Mouse (Mus musculus) stomach, embryonic 15.5 days (tissue): ENCODE results near the gene Olfr788. TPM values are rescaled to one million over a fixed set of nuclear protein-coding genes. Genes with fewer than 3 reads are reported as not detected.

Source experiments
- ATAC-seq: fragments of 200-750 bp; cut with Nextera tagmentation; 2 replicates; pipeline ENCODE4 v1.8.0; 2017; ENCODE audit warnings: low read depth, moderate number of reproducible peaks, moderate TSS enrichment; ENCODE audit not compliant: insufficient read depth, low FRiP score
- H3K27ac ChIP-seq: fragments of 300-500 bp; sonication (generic); 2 replicates; pipeline ENCODE4 v1.5.1; 2015; ENCODE audit warnings: mild to moderate bottlenecking, inconsistent platforms
- H3K27me3 ChIP-seq: fragments of 300-500 bp; sonication (generic); replicated peaks from 2 replicates; pipeline ENCODE4 v1.6.1; 2015; ENCODE audit warnings: inconsistent platforms
- H3K36me3 ChIP-seq: fragments of 300-500 bp; sonication (generic); 2 replicates; pipeline ENCODE4 v1.6.1; 2015; ENCODE audit warnings: inconsistent platforms
- H3K4me1 ChIP-seq: fragments of 300-500 bp; sonication (generic); 2 replicates; pipeline ENCODE4 v1.6.1; 2015; ENCODE audit warnings: inconsistent platforms
- H3K4me2 ChIP-seq: fragments of 300-500 bp; sonication (generic); 2 replicates; pipeline ENCODE4 v1.6.1; 2015; ENCODE audit warnings: mild to moderate bottlenecking, inconsistent platforms
- H3K4me3 ChIP-seq: fragments of 300-500 bp; sonication (generic); replicated peaks from 2 replicates; pipeline ENCODE4 v1.5.1; 2015; ENCODE audit warnings: inconsistent platforms
- H3K9ac ChIP-seq: fragments of 300-500 bp; sonication (generic); 2 replicates; pipeline ENCODE4 v1.6.1; 2015; ENCODE audit warnings: inconsistent platforms
- H3K9me3 ChIP-seq: fragments of 300-500 bp; sonication (generic); 2 replicates; pipeline ENCODE4 v1.6.1; 2016; ENCODE audit warnings: inconsistent platforms
- WGBS: fragments of 180-500 bp; shearing (Covaris S2); methylation state at CpG from one replicate; pipeline ENCODE4 v1.1.7; 2015; 5-methylcytosine and 5-hydroxymethylcytosine counted together
- polyA plus RNA-seq: library from polyadenylated mRNA; unstranded; fragments of >200 nt; fragmentation: Nextera tagmentation; extraction: Ambion mirVana; gene quantifications from 2 replicates; pipeline ENCODE4 v1.2.1, GENCODE M21; 2015

Gene Olfr788
- polyA plus RNA-seq, result not detected in 2 replicates

DNA sequence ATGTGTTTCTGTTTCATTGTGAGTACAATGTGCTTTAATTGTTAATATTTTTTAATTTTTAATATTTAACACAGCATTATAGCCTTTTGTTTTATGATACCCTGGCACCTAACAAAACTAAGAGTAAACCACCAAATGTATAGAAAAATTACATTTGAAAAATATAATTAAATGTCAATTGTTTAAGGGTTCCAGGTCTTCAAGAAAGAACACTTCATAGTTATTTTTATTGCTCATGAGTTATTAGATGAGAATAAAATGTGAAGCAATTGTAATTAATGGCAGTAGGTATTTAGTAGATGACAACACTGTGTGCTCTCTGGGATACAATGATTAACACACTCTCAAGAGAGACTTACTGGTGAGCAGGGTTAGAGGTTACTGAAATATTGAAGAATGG, at the start of gene Olfr788:
TSS of gene Olfr788 (plus strand) at position 301 of the 400 bp plus-strand sequence.
- H3K4me3 ChIP-seq, result no peak within 1 kb of the TSS
- H3K36me3 ChIP-seq, result no peaks in the 10 kb centered on the region
- no peak within 1 kb of the TSS for H3K9ac ChIP-seq
- H3K27me3 ChIP-seq, result no peaks in the 10 kb centered on the region
- no peaks in the 10 kb centered on the region for H3K4me1 ChIP-seq
- no peaks in the 10 kb centered on the region for H3K9me3 ChIP-seq
- ATAC-seq, result no peak
- H3K4me2 ChIP-seq, result no peak within 1 kb of the TSS
- H3K27ac ChIP-seq, result no peak within 1 kb of the TSS

DNA sequence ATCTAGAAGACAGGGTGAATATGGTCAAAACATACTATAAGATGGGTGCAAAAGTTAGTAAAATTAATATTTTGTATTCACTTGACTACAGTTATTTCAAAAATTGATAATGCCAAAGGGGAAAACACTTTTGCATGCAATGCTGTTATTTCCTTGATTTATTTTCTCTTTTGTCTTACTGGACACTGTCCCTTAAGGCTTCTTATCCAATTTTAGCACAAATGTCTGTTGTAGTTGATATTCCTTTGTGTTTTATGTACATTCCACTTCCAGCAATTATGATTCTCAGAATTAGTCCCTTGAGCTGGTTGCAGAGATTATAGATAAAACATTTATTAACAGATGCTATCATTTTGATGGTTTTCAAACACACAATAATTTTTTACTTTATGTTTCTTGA, 43.8 kb upstream of the Olfr788 start, which contains the start of gene Olfr786:
TSS of gene Olfr786 (plus strand) at position 301 of the 400 bp plus-strand sequence.
- H3K27me3 ChIP-seq, result no peaks in the 10 kb centered on the region
- H3K9ac ChIP-seq, result no peak within 1 kb of the TSS

DNA sequence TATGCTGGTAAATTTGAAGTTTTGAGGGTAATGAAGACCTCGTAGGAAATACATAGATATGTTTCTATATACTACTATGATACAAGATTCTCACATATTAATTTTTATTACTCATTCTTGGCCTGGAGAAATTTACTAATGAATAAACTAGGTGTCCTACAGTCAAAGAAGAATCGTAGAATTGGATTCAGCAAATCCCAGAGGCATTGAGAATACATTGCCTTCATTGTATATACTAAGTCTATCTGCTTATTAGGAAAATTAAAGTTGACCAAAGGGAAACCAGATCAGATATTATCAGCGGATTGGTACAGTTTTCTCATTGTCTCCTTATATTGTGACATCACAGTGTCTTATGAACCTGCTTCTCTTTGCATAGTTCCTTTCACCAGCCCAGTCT, 9.2 kb upstream of the Olfr788 start, which contains the start of gene Olfr787:
TSS of gene Olfr787 (plus strand) at position 301 of the 400 bp plus-strand sequence.
- no peaks in the 10 kb centered on the region for H3K27me3 ChIP-seq
- no peak within 1 kb of the TSS for H3K4me2 ChIP-seq
- no peak within 1 kb of the TSS for H3K4me3 ChIP-seq
- no peak within 1 kb of the TSS for H3K9ac ChIP-seq
- no peaks in the 10 kb centered on the region for H3K4me1 ChIP-seq
- H3K9me3 ChIP-seq, result no peaks in the 10 kb centered on the region
- no peak for ATAC-seq
- no peak within 1 kb of the TSS for H3K27ac ChIP-seq
- 80% methylated on average over 3 of the region's 3 CpGs for WGBS
- no peaks in the 10 kb centered on the region for H3K36me3 ChIP-seq

More for the DNA sequence above, 43.8 kb upstream of the Olfr788 start, which contains the start of gene Olfr786:
- no peaks in the 10 kb centered on the region for H3K9me3 ChIP-seq
- H3K4me1 ChIP-seq, result no peaks in the 10 kb centered on the region
- H3K36me3 ChIP-seq, result no peaks in the 10 kb centered on the region
- no peak for ATAC-seq
- H3K27ac ChIP-seq, result no peak within 1 kb of the TSS
- H3K4me3 ChIP-seq, result no peak within 1 kb of the TSS
- no peak within 1 kb of the TSS for H3K4me2 ChIP-seq

DNA sequence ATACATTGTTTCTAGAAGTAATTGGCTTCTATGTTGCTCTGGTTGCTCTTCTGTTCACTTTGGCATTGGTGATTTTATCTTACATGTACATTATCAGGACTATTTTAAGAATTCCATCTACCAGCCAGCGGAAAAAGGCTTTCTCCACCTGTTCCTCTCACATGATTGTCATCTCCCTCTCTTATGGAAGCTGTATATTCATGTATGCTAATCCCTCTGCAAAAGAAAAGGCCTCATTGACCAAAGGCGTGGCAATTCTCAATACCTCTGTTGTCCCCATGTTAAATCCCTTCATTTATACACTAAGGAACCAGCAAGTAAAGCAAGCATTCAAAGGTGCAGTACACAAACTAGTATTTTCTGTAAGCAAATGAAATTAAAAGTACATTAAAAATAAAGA, 2.5 kb downstream of the Olfr788 start:
- no peak overlapping the region for H3K9ac ChIP-seq
- no peak for ATAC-seq
- 63% methylated on average over 2 of the region's 2 CpGs for whole genome bisulfite sequencing
- no peaks in the 10 kb centered on the region for H3K36me3 ChIP-seq
- H3K9me3 ChIP-seq, result no peaks in the 10 kb centered on the region
- no peak overlapping the region for H3K27ac ChIP-seq
- no peak overlapping the region for H3K4me2 ChIP-seq
- H3K4me1 ChIP-seq, result no peaks in the 10 kb centered on the region
- H3K4me3 ChIP-seq, result no peak overlapping the region
- no peaks in the 10 kb centered on the region for H3K27me3 ChIP-seq

DNA sequence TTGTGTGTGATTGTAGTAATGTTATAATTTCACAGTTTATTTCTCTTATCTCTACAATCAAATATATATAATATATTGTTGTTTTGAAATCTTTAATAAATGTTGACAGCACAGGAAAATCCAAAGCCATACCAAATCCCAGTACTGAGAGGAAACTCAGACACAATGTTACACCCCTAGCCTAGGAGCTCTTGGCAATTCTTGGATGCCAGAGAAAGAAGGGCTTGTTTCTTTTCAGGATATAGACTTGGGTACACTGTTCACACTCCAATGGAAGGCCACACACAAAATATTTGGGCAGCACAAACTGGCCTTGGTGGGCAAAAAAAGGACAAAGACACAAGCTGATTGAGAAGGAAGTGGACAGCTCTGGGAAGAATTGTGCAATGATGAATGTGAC, 2.9 kb downstream of the Olfr788 start:
- H3K27me3 ChIP-seq, result no peaks in the 10 kb centered on the region
- H3K9ac ChIP-seq, result no peak overlapping the region
- no peak overlapping the region for H3K4me3 ChIP-seq
- H3K4me2 ChIP-seq, result no peak overlapping the region
- H3K36me3 ChIP-seq, result no peaks in the 10 kb centered on the region
- H3K9me3 ChIP-seq, result no peaks in the 10 kb centered on the region
- no peak for ATAC-seq
- no peaks in the 10 kb centered on the region for H3K4me1 ChIP-seq
- H3K27ac ChIP-seq, result no peak overlapping the region

DNA sequence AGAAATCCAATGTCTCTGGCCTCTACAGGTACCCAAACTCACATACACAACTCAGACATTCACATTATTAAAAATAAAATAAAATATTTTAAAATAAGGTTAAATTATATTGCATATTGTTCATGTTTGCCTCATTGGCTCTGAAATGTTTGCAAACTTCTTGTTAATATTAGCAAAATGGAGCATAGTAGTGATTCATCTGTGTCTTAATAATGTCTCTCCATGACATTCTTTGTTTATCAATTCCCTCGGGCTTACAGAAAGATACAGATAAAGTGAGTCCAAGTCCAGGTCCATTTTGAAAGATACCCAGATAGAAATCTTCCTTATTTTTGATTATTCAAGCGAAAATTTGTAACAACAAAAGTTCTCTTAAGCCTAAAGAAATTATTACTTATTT, 13.7 kb downstream of the Olfr788 start, which contains the start of gene Olfr789:
TSS of gene Olfr789 (plus strand) at position 301 of the 400 bp plus-strand sequence.
- no peak within 1 kb of the TSS for H3K4me2 ChIP-seq
- H3K4me3 ChIP-seq, result no peak within 1 kb of the TSS
- H3K4me1 ChIP-seq, result no peaks in the 10 kb centered on the region
- no peak within 1 kb of the TSS for H3K9ac ChIP-seq
- H3K9me3 ChIP-seq, result no peaks in the 10 kb centered on the region
- H3K36me3 ChIP-seq, result no peaks in the 10 kb centered on the region
- ATAC-seq, result no peak
- H3K27me3 ChIP-seq, result no peaks in the 10 kb centered on the region
- WGBS, result 42% methylated on average over 2 of the region's 2 CpGs
- no peak within 1 kb of the TSS for H3K27ac ChIP-seq

DNA sequence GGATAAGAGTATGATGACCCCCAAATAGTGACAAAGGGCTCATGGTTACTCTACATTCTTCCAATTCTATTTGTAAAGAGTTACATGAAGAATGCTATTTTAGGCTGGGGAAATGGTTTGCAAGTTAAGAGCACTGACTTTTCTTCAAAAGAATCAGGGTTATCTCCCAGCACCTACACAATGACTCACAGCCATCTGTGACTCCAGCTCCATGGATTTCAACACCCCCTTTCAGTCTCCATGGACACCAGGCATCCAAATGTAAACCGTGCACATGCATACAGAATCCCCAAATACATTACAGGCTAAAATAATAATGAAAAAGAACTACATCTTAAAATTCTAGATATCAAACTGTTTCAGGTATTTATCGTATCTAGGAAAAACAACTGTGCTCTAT, 19.3 kb downstream of the Olfr788 start:
- no peak overlapping the region for H3K4me2 ChIP-seq
- WGBS, result 80% methylated on average over 2 of the region's 2 CpGs

DNA sequence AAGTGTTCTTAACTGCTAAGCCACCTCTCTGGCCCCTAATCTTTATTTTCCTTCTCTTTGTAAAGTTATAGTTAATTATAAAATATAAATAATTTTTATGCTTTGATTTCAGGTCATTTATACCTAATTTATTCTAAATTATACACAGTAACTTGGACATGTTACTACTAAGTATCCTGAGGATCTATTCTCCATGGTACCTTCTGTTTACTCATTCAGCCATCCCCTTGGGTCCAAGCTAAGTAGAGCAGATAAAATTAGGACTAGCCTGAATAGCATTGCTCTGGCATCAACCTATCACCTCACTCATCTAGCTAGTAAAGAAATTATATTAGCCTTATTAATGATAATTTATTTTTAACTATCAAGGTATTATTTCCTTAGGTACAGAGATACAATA, 27.4 kb downstream of the Olfr788 start, which contains the start of gene Olfr790:
TSS of gene Olfr790 (plus strand) at position 301 of the 400 bp plus-strand sequence.
- Histone ChIP-seq H3K4me2 (no peak within 1 kb of the TSS), H3K4me3 (no peak within 1 kb of the TSS), H3K36me3 (no peaks in the 10 kb centered on the region), H3K9me3 (no peaks in the 10 kb centered on the region), H3K27ac (no peak within 1 kb of the TSS), H3K9ac (no peak within 1 kb of the TSS), H3K4me1 (no peaks in the 10 kb centered on the region), H3K27me3 (no peaks in the 10 kb centered on the region)
- no peak for ATAC-seq

More for the DNA sequence above, 19.3 kb downstream of the Olfr788 start:
- no peaks in the 10 kb centered on the region for H3K9me3 ChIP-seq
- H3K9ac ChIP-seq, result no peak overlapping the region
- H3K4me3 ChIP-seq, result no peak overlapping the region
- H3K27me3 ChIP-seq, result no peaks in the 10 kb centered on the region
- no peaks in the 10 kb centered on the region for H3K4me1 ChIP-seq
- no peaks in the 10 kb centered on the region for H3K36me3 ChIP-seq
- H3K27ac ChIP-seq, result no peak overlapping the region
- no peak for ATAC-seq

DNA sequence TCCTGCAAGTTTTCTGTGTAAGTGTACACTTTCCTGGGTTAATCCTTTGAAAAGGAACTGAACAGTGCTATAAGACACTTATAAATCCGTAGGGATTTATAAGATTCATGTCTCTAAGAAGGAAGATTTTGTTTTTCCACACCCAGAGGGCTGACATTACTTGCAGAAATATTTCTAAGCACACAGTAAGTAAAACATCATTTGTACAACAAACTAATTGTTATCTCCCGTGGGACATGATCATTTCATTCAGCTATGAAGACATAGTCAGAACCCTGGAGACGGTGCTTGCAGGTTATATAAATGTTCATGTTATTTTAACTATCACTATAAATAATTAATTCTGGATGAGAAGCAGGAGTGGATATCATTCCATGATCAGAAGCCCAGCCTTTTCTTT, 50.7 kb downstream of the Olfr788 start, which contains the start of gene Olfr791:
TSS of gene Olfr791 (plus strand) at position 301 of the 400 bp plus-strand sequence.
- Histone ChIP-seq H3K27ac (no peak within 1 kb of the TSS), H3K4me1 (no peaks in the 10 kb centered on the region), H3K27me3 (no peaks in the 10 kb centered on the region), H3K36me3 (no peaks in the 10 kb centered on the region), H3K4me2 (no peak within 1 kb of the TSS), H3K9ac (no peak within 1 kb of the TSS), H3K9me3 (no peaks in the 10 kb centered on the region), H3K4me3 (no peak within 1 kb of the TSS)
- WGBS, result 61% methylated on average over 3 of the region's 3 CpGs
- ATAC-seq, result no peak

Other genes with a start within 250 kb of the Olfr788 start
- gene Olfr774, start 234.8 kb upstream of the Olfr788 start, polyA plus RNA-seq, result not detected in 2 replicates
- not detected in 2 replicates for gene Olfr775, start 222.6 kb upstream of the Olfr788 start, polyA plus RNA-seq
- gene Olfr776, start 211.9 kb upstream of the Olfr788 start, polyA plus RNA-seq, result not detected in 2 replicates
- gene Olfr777, start 199.5 kb upstream of the Olfr788 start, polyA plus RNA-seq, result not detected in 2 replicates
- not detected in 2 replicates for gene Olfr780, start 152.9 kb upstream of the Olfr788 start, polyA plus RNA-seq
- gene Olfr781, start 142.1 kb upstream of the Olfr788 start, polyA plus RNA-seq, result not detected in 2 replicates
- not detected in 2 replicates for gene Olfr782, start 122.1 kb upstream of the Olfr788 start, polyA plus RNA-seq
- gene Olfr784, start 86.9 kb upstream of the Olfr788 start, polyA plus RNA-seq, result 0.09 TPM in 1 of 2 replicates, not detected in the other
- not detected in 2 replicates for gene Olfr785, start 65.6 kb upstream of the Olfr788 start, polyA plus RNA-seq
- gene Olfr786, start 43.7 kb upstream of the Olfr788 start, polyA plus RNA-seq, result not detected in 2 replicates
- gene Olfr787, start 9.1 kb upstream of the Olfr788 start, polyA plus RNA-seq, result not detected in 2 replicates
- gene Olfr789, start 13.8 kb downstream of the Olfr788 start, polyA plus RNA-seq, result not detected in 2 replicates
- not detected in 2 replicates for gene Olfr790, start 27.5 kb downstream of the Olfr788 start, polyA plus RNA-seq
- gene Olfr791, start 50.8 kb downstream of the Olfr788 start, polyA plus RNA-seq, result not detected in 2 replicates
- not detected in 2 replicates for gene Olfr792, start 68.2 kb downstream of the Olfr788 start, polyA plus RNA-seq
- gene Olfr794, start 96.7 kb downstream of the Olfr788 start, polyA plus RNA-seq, result not detected in 2 replicates
- not detected in 2 replicates for gene Olfr796, start 141.6 kb downstream of the Olfr788 start, polyA plus RNA-seq
- gene Olfr798, start 156.9 kb downstream of the Olfr788 start, polyA plus RNA-seq, result not detected in 2 replicates
- gene Olfr799, start 166.5 kb downstream of the Olfr788 start, polyA plus RNA-seq, result not detected in 2 replicates
- not detected in 2 replicates for gene Olfr800, start 186.7 kb downstream of the Olfr788 start, polyA plus RNA-seq
- not detected in 2 replicates for gene Olfr801, start 202.9 kb downstream of the Olfr788 start, polyA plus RNA-seq
- gene Olfr802, start 217.2 kb downstream of the Olfr788 start, polyA plus RNA-seq, result not detected in 2 replicates
- not detected in 2 replicates for gene Olfr803, start 223.3 kb downstream of the Olfr788 start, polyA plus RNA-seq
- gene Olfr804, start 232.2 kb downstream of the Olfr788 start, polyA plus RNA-seq, result not detected in 2 replicates